13 mouse cellular contexts compared by ENCODE assay signal in the genomic region with DNA sequence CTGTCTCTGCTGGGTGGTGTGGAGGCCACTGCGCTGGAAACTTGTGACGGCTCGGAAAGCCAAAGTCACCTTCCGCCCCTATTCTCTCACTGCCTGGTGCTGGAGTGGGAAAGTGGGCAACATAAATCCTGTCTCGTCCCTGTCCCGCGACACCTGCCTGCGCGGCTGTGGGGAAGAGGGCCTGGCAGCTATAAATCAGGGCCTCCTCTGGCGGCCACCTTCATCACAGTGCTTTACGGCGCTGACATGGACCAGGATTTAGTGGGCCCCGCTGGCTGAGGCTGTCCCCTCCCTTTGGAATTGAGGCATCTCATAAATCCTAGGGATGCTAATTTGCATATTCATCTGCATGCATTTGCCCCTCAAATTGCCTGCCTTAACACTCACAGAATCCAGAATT.
"Had no signal": no experiment of that assay in that cellular context is flagged by ENCODE, and none has a peak within 500 bp of the region (broad histone marks: within the 10 kb centered on the region; RNA-seq: fewer than 3 reads in every experiment).

No protein-coding gene starts in this region.

- DNase-seq: kidney, adult 18-20 months; kidney, postnatal 10 days; kidney, postnatal 4 days; lung, adult 18-20 months; lung, postnatal 36 days; midbrain, embryonic 14.5 days; right cerebral cortex, postnatal 14 days; thymus, postnatal 36 days had no signal

- H3K27ac ChIP-seq: layer of hippocampus, adult 2 months; limb, embryonic 13.5 days; liver, embryonic 14.5 days; midbrain, embryonic 10.5 days had no signal

- H3K9me3 ChIP-seq: limb, embryonic 13.5 days; midbrain, embryonic 10.5 days had no signal

- H3K36me3 ChIP-seq: limb, embryonic 13.5 days; midbrain, embryonic 10.5 days had no signal

- H3K4me3 ChIP-seq: layer of hippocampus, adult 2 months; limb, embryonic 13.5 days; midbrain, embryonic 10.5 days; myocyte had no signal

- H3K9ac ChIP-seq: limb, embryonic 13.5 days; liver, embryonic 14.5 days had no signal

- H3K4me2 ChIP-seq: limb, embryonic 13.5 days had no signal
